Mouse (Mus musculus): ENCODE results near the gene Gm3646. TPM values are rescaled to one million over a fixed set of nuclear protein-coding genes. Genes with fewer than 3 reads are reported as not detected.

The Gm3646 gene
- total RNA-seq (2017): not detected in 3 replicates

- ATAC-seq (replicated peaks; ENCODE audit: insufficient number of reproducible peaks, low FRiP score, low TSS enrichment, poor library complexity, severe bottlenecking): no peak
Observed at GRCm38 (mm10) chr1:39805243-39805979, at the start of gene Gm3646. Gene Gm3646 (minus strand): TSS chr1:39805332.

GRCm38 (mm10) chr1:39847066-39847465 lies 41.9 kb upstream of the Gm3646 start:
- ATAC-seq (replicated peaks; ENCODE audit: insufficient number of reproducible peaks, low FRiP score, low TSS enrichment, poor library complexity, severe bottlenecking): peak; percentile 95

- no peak for ATAC-seq (replicated peaks; ENCODE audit: insufficient number of reproducible peaks, low FRiP score, low TSS enrichment, poor library complexity, severe bottlenecking)
Observed at GRCm38 (mm10) chr1:39846031-39846550, 41.0 kb upstream of the Gm3646 start.

GRCm38 (mm10) chr1:39843328-39843727 lies 38.2 kb upstream of the Gm3646 start:
- no peak for ATAC-seq (replicated peaks; ENCODE audit: insufficient number of reproducible peaks, low FRiP score, low TSS enrichment, poor library complexity, severe bottlenecking)

- ATAC-seq (replicated peaks; ENCODE audit: insufficient number of reproducible peaks, low FRiP score, low TSS enrichment, poor library complexity, severe bottlenecking): no peak
Observed at GRCm38 (mm10) chr1:39842218-39843007, 37.3 kb upstream of the Gm3646 start.

- ATAC-seq (replicated peaks; ENCODE audit: insufficient number of reproducible peaks, low FRiP score, low TSS enrichment, poor library complexity, severe bottlenecking): no peak
Observed at GRCm38 (mm10) chr1:39840856-39841255, 35.7 kb upstream of the Gm3646 start.

- ATAC-seq (replicated peaks; ENCODE audit: insufficient number of reproducible peaks, low FRiP score, low TSS enrichment, poor library complexity, severe bottlenecking): no peak
Observed at GRCm38 (mm10) chr1:39839838-39840237, 34.7 kb upstream of the Gm3646 start.

GRCm38 (mm10) chr1:39839217-39839616 lies 34.1 kb upstream of the Gm3646 start:
- ATAC-seq (replicated peaks; ENCODE audit: insufficient number of reproducible peaks, low FRiP score, low TSS enrichment, poor library complexity, severe bottlenecking): no peak

GRCm38 (mm10) chr1:39838487-39839169 lies 33.5 kb upstream of the Gm3646 start:
- ATAC-seq (replicated peaks; ENCODE audit: insufficient number of reproducible peaks, low FRiP score, low TSS enrichment, poor library complexity, severe bottlenecking): no peak

GRCm38 (mm10) chr1:39831594-39832039 lies 26.5 kb upstream of the Gm3646 start:
- no peak for ATAC-seq (replicated peaks; ENCODE audit: insufficient number of reproducible peaks, low FRiP score, low TSS enrichment, poor library complexity, severe bottlenecking)

GRCm38 (mm10) chr1:39830786-39831593 lies 25.9 kb upstream of the Gm3646 start:
- ATAC-seq (replicated peaks; ENCODE audit: insufficient number of reproducible peaks, low FRiP score, low TSS enrichment, poor library complexity, severe bottlenecking): no peak

GRCm38 (mm10) chr1:39824902-39825301 lies 19.8 kb upstream of the Gm3646 start:
- ATAC-seq (replicated peaks; ENCODE audit: insufficient number of reproducible peaks, low FRiP score, low TSS enrichment, poor library complexity, severe bottlenecking): no peak

- ATAC-seq (replicated peaks; ENCODE audit: insufficient number of reproducible peaks, low FRiP score, low TSS enrichment, poor library complexity, severe bottlenecking): no peak
Observed at GRCm38 (mm10) chr1:39824240-39824639, 19.1 kb upstream of the Gm3646 start.

- no peak for ATAC-seq (replicated peaks; ENCODE audit: insufficient number of reproducible peaks, low FRiP score, low TSS enrichment, poor library complexity, severe bottlenecking)
Observed at GRCm38 (mm10) chr1:39819596-39819995, 14.5 kb upstream of the Gm3646 start.

- ATAC-seq (replicated peaks; ENCODE audit: insufficient number of reproducible peaks, low FRiP score, low TSS enrichment, poor library complexity, severe bottlenecking): no peak
Observed at GRCm38 (mm10) chr1:39815766-39816165, 10.6 kb upstream of the Gm3646 start.

- no peak for ATAC-seq (replicated peaks; ENCODE audit: insufficient number of reproducible peaks, low FRiP score, low TSS enrichment, poor library complexity, severe bottlenecking)
Observed at GRCm38 (mm10) chr1:39813067-39813466, 7.9 kb upstream of the Gm3646 start.

- no peak for ATAC-seq (replicated peaks; ENCODE audit: insufficient number of reproducible peaks, low FRiP score, low TSS enrichment, poor library complexity, severe bottlenecking)
Observed at GRCm38 (mm10) chr1:39804789-39805188, 343 bp downstream of the Gm3646 start.

- no peak for ATAC-seq (replicated peaks; ENCODE audit: insufficient number of reproducible peaks, low FRiP score, low TSS enrichment, poor library complexity, severe bottlenecking)
Observed at GRCm38 (mm10) chr1:39802946-39803345, 2.2 kb downstream of the Gm3646 start.

Data from monocyte, adult 5-6 weeks (primary cell).